Mouse (Mus musculus): ENCODE data around the gene Sds. TPM values are rescaled to one million over a fixed set of nuclear protein-coding genes. Genes with fewer than 3 reads are reported as not detected.

Sds gene
- polyA plus RNA-seq, 1 experiment from 2014 or later: 0.29 TPM

- Histone ChIP-seq H3K4me2 (ENCODE audit: low read depth, low read length) (no peak overlapping the region), H3K9ac (replicated peaks; ENCODE audit: low read depth, low read length) (no peak overlapping the region), H3K4me1 (ENCODE audit: control insufficient read depth, insufficient read depth, low read length) (peaks cover 5% of the 10 kb centered on the region; the same call in 1 of the 2 replicates), H3K9me3 (ENCODE audit: control insufficient read depth, low read length) (no peaks in the 10 kb centered on the region), H3K4me3 (ENCODE audit: low read depth, low read length) (no peak overlapping the region), H3K27me3 (ENCODE audit: control insufficient read depth, insufficient read depth, low read length) (no peaks in the 10 kb centered on the region), H3K36me3 (ENCODE audit: control insufficient read depth, insufficient read depth, low read length) (no peaks in the 10 kb centered on the region), H3K27ac (ENCODE audit: low read depth, low read length) (no peak overlapping the region)
- ATAC-seq (ENCODE audit: low read depth): no peak; the same call in 1 of the 2 replicates
- 3% methylated on average over 9 of the region's 9 CpGs for WGBS
Observed at GRCm38 (mm10) chr5:120457628-120458027, 18.7 kb upstream of the Sds start.

DNA sequence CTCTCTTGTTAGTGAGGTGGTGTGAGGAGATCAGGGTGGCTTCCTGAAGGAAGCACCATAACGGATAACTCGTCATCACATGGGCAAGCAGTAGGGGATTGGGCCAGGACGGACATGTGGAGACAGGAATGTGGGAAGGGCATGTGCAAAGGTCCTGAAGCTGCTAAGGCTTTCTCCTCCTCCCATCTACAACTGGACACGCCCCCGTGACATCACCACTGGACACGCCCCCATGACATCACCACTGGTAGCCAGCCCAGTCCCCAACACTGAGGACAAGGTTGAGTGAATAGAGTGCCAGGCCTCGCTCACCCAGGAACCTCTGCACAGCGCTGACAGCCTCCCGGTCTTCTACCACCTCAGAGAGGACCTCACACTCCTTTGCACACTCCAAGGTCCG lies 17.2 kb upstream of the Sds start:
- Histone ChIP-seq H3K9ac (replicated peaks; ENCODE audit: low read depth, low read length) (no peak overlapping the region), H3K4me1 (ENCODE audit: control insufficient read depth, insufficient read depth, low read length) (peaks cover 5% of the 10 kb centered on the region; the same call in 1 of the 2 replicates), H3K27me3 (ENCODE audit: control insufficient read depth, insufficient read depth, low read length) (no peaks in the 10 kb centered on the region), H3K36me3 (ENCODE audit: control insufficient read depth, insufficient read depth, low read length) (no peaks in the 10 kb centered on the region), H3K4me2 (ENCODE audit: low read depth, low read length) (no peak overlapping the region), H3K9me3 (ENCODE audit: control insufficient read depth, low read length) (no peaks in the 10 kb centered on the region), H3K4me3 (ENCODE audit: low read depth, low read length) (no peak overlapping the region), H3K27ac (ENCODE audit: low read depth, low read length) (no peak overlapping the region)
- ATAC-seq (ENCODE audit: low read depth): no peak
- 81% methylated on average over 10 of the region's 10 CpGs for WGBS

GRCm38 (mm10) chr5:120461902-120462301 lies 14.4 kb upstream of the Sds start:
- Histone ChIP-seq H3K9me3 (ENCODE audit: control insufficient read depth, low read length) (no peaks in the 10 kb centered on the region), H3K4me1 (ENCODE audit: control insufficient read depth, insufficient read depth, low read length) (no peaks in the 10 kb centered on the region), H3K27ac (ENCODE audit: low read depth, low read length) (no peak overlapping the region), H3K4me2 (ENCODE audit: low read depth, low read length) (no peak overlapping the region), H3K4me3 (ENCODE audit: low read depth, low read length) (no peak overlapping the region), H3K27me3 (ENCODE audit: control insufficient read depth, insufficient read depth, low read length) (no peaks in the 10 kb centered on the region), H3K9ac (replicated peaks; ENCODE audit: low read depth, low read length) (no peak overlapping the region), H3K36me3 (ENCODE audit: control insufficient read depth, insufficient read depth, low read length) (no peaks in the 10 kb centered on the region)
- 69% methylated on average over 15 of the region's 15 CpGs for WGBS
- ATAC-seq (ENCODE audit: low read depth): no peak

GRCm38 (mm10) chr5:120464321-120464720 lies 12.0 kb upstream of the Sds start:
- H3K27me3 ChIP-seq (ENCODE audit: control insufficient read depth, insufficient read depth, low read length): no peaks in the 10 kb centered on the region
- no peak overlapping the region for H3K27ac ChIP-seq (ENCODE audit: low read depth, low read length)
- no peak for ATAC-seq (ENCODE audit: low read depth)
- H3K36me3 ChIP-seq (ENCODE audit: control insufficient read depth, insufficient read depth, low read length): no peaks in the 10 kb centered on the region
- no peak overlapping the region for H3K9ac ChIP-seq (replicated peaks; ENCODE audit: low read depth, low read length)
- WGBS: 72% methylated on average over 4 of the region's 4 CpGs
- no peak overlapping the region for H3K4me2 ChIP-seq (ENCODE audit: low read depth, low read length)
- H3K9me3 ChIP-seq (ENCODE audit: control insufficient read depth, low read length): no peaks in the 10 kb centered on the region
- H3K4me1 ChIP-seq (ENCODE audit: control insufficient read depth, insufficient read depth, low read length): no peaks in the 10 kb centered on the region
- H3K4me3 ChIP-seq (ENCODE audit: low read depth, low read length): no peak overlapping the region

- no peaks in the 10 kb centered on the region for H3K36me3 ChIP-seq (ENCODE audit: control insufficient read depth, insufficient read depth, low read length)
- H3K27me3 ChIP-seq (ENCODE audit: control insufficient read depth, insufficient read depth, low read length): no peaks in the 10 kb centered on the region
- ATAC-seq (ENCODE audit: low read depth): no peak
- H3K27ac ChIP-seq (ENCODE audit: low read depth, low read length): no peak overlapping the region
- H3K4me1 ChIP-seq (ENCODE audit: control insufficient read depth, insufficient read depth, low read length): no peaks in the 10 kb centered on the region
- H3K9ac ChIP-seq (replicated peaks; ENCODE audit: low read depth, low read length): no peak overlapping the region
- H3K4me3 ChIP-seq (ENCODE audit: low read depth, low read length): no peak overlapping the region
- 42% methylated on average over 5 of the region's 5 CpGs for WGBS
- H3K9me3 ChIP-seq (ENCODE audit: control insufficient read depth, low read length): no peaks in the 10 kb centered on the region
- H3K4me2 ChIP-seq (ENCODE audit: low read depth, low read length): no peak overlapping the region
Observed at GRCm38 (mm10) chr5:120465062-120465461, 11.3 kb upstream of the Sds start.

DNA sequence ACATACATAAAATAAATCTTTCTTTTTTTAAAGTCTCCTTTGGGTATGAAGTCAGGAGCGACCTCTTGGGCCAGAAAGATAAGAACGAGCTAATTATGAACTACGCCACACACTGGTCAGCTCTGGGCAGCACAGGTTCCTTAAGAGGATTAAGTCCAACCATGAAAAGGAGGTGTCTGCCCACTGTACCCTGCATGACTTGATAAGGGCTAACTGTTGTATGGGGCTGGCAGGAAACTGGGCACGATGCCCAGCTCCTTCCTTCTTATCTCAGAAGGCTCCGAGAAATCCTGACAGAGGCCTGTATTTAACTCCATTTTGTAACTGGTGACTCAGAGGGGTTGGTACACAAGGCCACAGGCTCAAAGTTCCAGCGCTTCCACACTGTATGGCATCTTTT lies 10.5 kb upstream of the Sds start:
- H3K27me3 ChIP-seq (ENCODE audit: control insufficient read depth, insufficient read depth, low read length): no peaks in the 10 kb centered on the region
- no peaks in the 10 kb centered on the region for H3K9me3 ChIP-seq (ENCODE audit: control insufficient read depth, low read length)
- no peak for ATAC-seq (ENCODE audit: low read depth)
- H3K9ac ChIP-seq (replicated peaks; ENCODE audit: low read depth, low read length): no peak overlapping the region
- no peak overlapping the region for H3K4me3 ChIP-seq (ENCODE audit: low read depth, low read length)
- WGBS: 93% methylated on average over 6 of the region's 6 CpGs
- H3K4me2 ChIP-seq (ENCODE audit: low read depth, low read length): no peak overlapping the region
- H3K27ac ChIP-seq (ENCODE audit: low read depth, low read length): no peak overlapping the region
- H3K36me3 ChIP-seq (ENCODE audit: control insufficient read depth, insufficient read depth, low read length): no peaks in the 10 kb centered on the region
- H3K4me1 ChIP-seq (ENCODE audit: control insufficient read depth, insufficient read depth, low read length): no peaks in the 10 kb centered on the region

DNA sequence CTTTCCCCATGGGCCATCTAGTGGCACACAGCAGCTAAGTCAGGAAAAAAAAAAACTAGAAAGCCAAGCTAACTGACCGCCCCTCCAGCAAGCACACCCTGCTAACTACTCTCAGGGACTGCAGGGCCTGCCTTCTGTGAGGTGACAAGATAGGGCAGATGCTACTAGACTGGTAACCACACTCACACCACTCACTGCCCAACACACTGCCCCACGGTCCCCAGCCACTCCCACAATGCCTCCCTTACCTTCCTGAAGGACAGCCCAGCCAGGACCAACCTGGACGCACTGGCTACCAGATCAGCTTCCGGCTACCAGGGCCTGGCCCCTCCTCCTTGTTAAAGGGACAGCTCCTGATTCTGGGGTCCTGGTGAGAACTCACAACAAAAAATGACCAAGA lies 9.3 kb upstream of the Sds start:
- Histone ChIP-seq H3K27me3 (ENCODE audit: control insufficient read depth, insufficient read depth, low read length) (no peaks in the 10 kb centered on the region), H3K9me3 (ENCODE audit: control insufficient read depth, low read length) (no peaks in the 10 kb centered on the region), H3K4me3 (ENCODE audit: low read depth, low read length) (peak overlapping the region; percentile 11; the same call in 1 of the 2 replicates), H3K4me1 (ENCODE audit: control insufficient read depth, insufficient read depth, low read length) (no peaks in the 10 kb centered on the region), H3K27ac (ENCODE audit: low read depth, low read length) (no peak overlapping the region), H3K4me2 (ENCODE audit: low read depth, low read length) (peak overlapping the region; percentile 29; the same call in 1 of the 2 replicates), H3K9ac (replicated peaks; ENCODE audit: low read depth, low read length) (no peak overlapping the region), H3K36me3 (ENCODE audit: control insufficient read depth, insufficient read depth, low read length) (no peaks in the 10 kb centered on the region)
- ATAC-seq (ENCODE audit: low read depth): no peak
- WGBS: 23% methylated on average over 4 of the region's 4 CpGs

DNA sequence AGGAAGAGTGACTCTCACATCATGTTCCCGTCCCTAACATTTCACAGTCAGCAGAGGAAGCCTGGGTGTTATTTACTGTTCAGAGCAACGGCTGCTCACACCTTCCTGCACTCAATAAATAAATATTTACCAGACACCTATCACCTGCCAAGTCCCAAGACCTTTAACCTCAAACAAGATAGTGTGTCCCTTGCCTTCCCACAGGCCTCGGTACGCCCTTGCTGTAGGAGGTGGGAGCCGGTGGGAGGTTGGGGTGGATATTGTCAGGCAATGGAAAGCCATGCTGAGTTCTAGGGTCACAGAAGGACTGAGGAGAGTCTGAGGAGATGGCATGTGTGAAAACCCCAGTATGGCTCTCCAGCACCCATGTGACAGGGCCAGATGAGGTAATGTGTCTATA lies 8.0 kb upstream of the Sds start:
- no peaks in the 10 kb centered on the region for H3K9me3 ChIP-seq (ENCODE audit: control insufficient read depth, low read length)
- ATAC-seq (ENCODE audit: low read depth): no peak
- no peak overlapping the region for H3K27ac ChIP-seq (ENCODE audit: low read depth, low read length)
- no peaks in the 10 kb centered on the region for H3K27me3 ChIP-seq (ENCODE audit: control insufficient read depth, insufficient read depth, low read length)
- no peak overlapping the region for H3K9ac ChIP-seq (replicated peaks; ENCODE audit: low read depth, low read length)
- no peak overlapping the region for H3K4me2 ChIP-seq (ENCODE audit: low read depth, low read length)
- no peaks in the 10 kb centered on the region for H3K4me1 ChIP-seq (ENCODE audit: control insufficient read depth, insufficient read depth, low read length)
- H3K4me3 ChIP-seq (ENCODE audit: low read depth, low read length): no peak overlapping the region
- no peaks in the 10 kb centered on the region for H3K36me3 ChIP-seq (ENCODE audit: control insufficient read depth, insufficient read depth, low read length)
- 84% methylated on average over 5 of the region's 5 CpGs for WGBS

DNA sequence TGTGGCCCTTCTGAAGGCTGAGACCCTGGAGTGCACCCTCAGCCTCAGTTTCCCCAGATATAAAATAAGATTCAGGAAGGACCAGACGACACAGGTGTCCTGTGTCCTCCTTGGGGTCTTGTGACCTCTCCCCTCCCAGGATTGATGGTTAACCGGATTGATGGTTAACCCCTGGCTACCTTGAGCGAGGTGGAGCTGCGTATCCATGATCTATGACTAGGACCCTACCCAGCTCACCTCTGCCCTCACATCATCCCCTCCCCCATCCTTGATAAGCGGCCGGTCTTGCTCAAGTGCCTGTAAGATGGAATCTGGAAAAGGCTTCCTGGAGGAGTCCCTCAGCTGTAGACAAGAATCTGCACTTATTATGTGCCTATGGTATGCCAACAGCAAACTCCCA lies 7.5 kb upstream of the Sds start:
- Histone ChIP-seq H3K4me2 (ENCODE audit: low read depth, low read length) (no peak overlapping the region), H3K36me3 (ENCODE audit: control insufficient read depth, insufficient read depth, low read length) (no peaks in the 10 kb centered on the region), H3K4me3 (ENCODE audit: low read depth, low read length) (no peak overlapping the region), H3K27me3 (ENCODE audit: control insufficient read depth, insufficient read depth, low read length) (no peaks in the 10 kb centered on the region), H3K9ac (replicated peaks; ENCODE audit: low read depth, low read length) (no peak overlapping the region), H3K27ac (ENCODE audit: low read depth, low read length) (no peak overlapping the region), H3K4me1 (ENCODE audit: control insufficient read depth, insufficient read depth, low read length) (no peaks in the 10 kb centered on the region), H3K9me3 (ENCODE audit: control insufficient read depth, low read length) (no peaks in the 10 kb centered on the region)
- no peak for ATAC-seq (ENCODE audit: low read depth)
- WGBS: 83% methylated on average over 6 of the region's 6 CpGs

- no peak overlapping the region for H3K4me3 ChIP-seq (ENCODE audit: low read depth, low read length)
- H3K4me1 ChIP-seq (ENCODE audit: control insufficient read depth, insufficient read depth, low read length): no peaks in the 10 kb centered on the region
- H3K27ac ChIP-seq (ENCODE audit: low read depth, low read length): no peak overlapping the region
- no peak overlapping the region for H3K9ac ChIP-seq (replicated peaks; ENCODE audit: low read depth, low read length)
- no peaks in the 10 kb centered on the region for H3K9me3 ChIP-seq (ENCODE audit: control insufficient read depth, low read length)
- no peak for ATAC-seq (ENCODE audit: low read depth)
- 47% methylated on average over 4 of the region's 4 CpGs for WGBS
- H3K27me3 ChIP-seq (ENCODE audit: control insufficient read depth, insufficient read depth, low read length): no peaks in the 10 kb centered on the region
- no peaks in the 10 kb centered on the region for H3K36me3 ChIP-seq (ENCODE audit: control insufficient read depth, insufficient read depth, low read length)
- H3K4me2 ChIP-seq (ENCODE audit: low read depth, low read length): no peak overlapping the region
Observed at GRCm38 (mm10) chr5:120471538-120471937, 4.8 kb upstream of the Sds start.
